Comparison of ENCODE assay signal across 13 mouse cellular contexts in the genomic region with DNA sequence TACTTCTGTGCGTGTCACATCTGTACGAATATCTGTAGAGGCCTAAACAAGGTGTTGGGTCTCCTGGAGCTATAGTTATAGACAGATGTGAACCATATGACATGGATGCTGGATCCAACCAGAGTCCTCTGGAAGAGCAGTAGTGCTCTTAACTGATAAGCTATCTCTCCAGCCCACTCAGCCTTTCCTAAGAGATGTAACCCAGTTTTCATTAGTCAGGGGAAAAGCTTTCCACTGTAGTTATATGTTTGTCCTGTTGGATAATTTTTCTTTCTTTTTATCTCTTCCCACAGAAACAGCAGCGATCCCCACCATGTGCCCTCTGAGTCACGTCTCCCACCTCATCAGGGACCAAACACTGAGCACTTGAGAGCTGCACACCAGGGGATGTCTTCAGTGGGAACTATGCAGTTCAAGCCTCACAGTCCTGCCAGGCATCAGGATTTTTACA. TPM values are rescaled to one million over a fixed set of nuclear protein-coding genes. Genes with fewer than 3 reads are reported as not detected.
DNase-seq lines count a peak whose midpoint lies in the region; ATAC-seq lines count a peak whose summit lies in the region.
"Had no signal": no experiment of that assay in that cellular context is flagged by ENCODE, and none has a peak within 500 bp of the region (broad histone marks: within the 10 kb centered on the region; RNA-seq: fewer than 3 reads in every experiment).

No protein-coding gene starts in this region.

- no peaks in the 10 kb centered on the region for H3K27me3 ChIP-seq in heart, embryonic 13.5 days (replicated peaks)
- H3K27me3 ChIP-seq in liver, embryonic 15.5 days = no peaks in the 10 kb centered on the region

- H3K9me3 ChIP-seq in heart, embryonic 13.5 days = no peaks in the 10 kb centered on the region
- no peaks in the 10 kb centered on the region for H3K9me3 ChIP-seq in liver, embryonic 15.5 days (replicated peaks)

- no peak overlapping the region for H3K4me2 ChIP-seq in heart, embryonic 13.5 days
- peak overlapping the region; percentile 56 for H3K4me2 ChIP-seq in liver, embryonic 15.5 days
- H3K4me2 ChIP-seq: hindbrain, embryonic 14.5 days had no signal

- intact Hi-C loops in heart, postnatal 14 days (cut with DNase I) = no loop called here
- intact Hi-C loops in gastrocnemius, postnatal 14 days (cut with DNase I; ENCODE audit: low total_unique reads) = no loop called here

- H3K27ac ChIP-seq in heart, embryonic 13.5 days (replicated peaks) = peak overlapping the region; percentile 21; the same call in 1 of the 2 replicates
- H3K27ac ChIP-seq in liver, embryonic 15.5 days (replicated peaks) = peak overlapping the region; percentile 99
- H3K27ac ChIP-seq: hindbrain, embryonic 14.5 days had no signal

- H3K4me3 ChIP-seq in heart, embryonic 13.5 days = no peak overlapping the region
- H3K4me3 ChIP-seq in liver, embryonic 15.5 days (replicated peaks) = peak overlapping the region; percentile 11

- H3K4me1 ChIP-seq in heart, embryonic 13.5 days = peaks cover 10% of the 10 kb centered on the region
- H3K4me1 ChIP-seq in liver, embryonic 15.5 days (replicated peaks) = peaks cover 63% of the 10 kb centered on the region

- 44% methylated on average over 4 of the region's 4 CpGs for WGBS in heart, embryonic 13.5 days
- WGBS in liver, embryonic 15.5 days (ENCODE audit: insufficient replicate concordance) = 21% methylated on average over 4 of the region's 4 CpGs

- no peak overlapping the region for H3K9ac ChIP-seq in heart, embryonic 13.5 days
- H3K9ac ChIP-seq in liver, embryonic 15.5 days = peak overlapping the region; percentile 42
- H3K9ac ChIP-seq: hindbrain, embryonic 14.5 days had no signal

- no peak for DNase-seq in heart, postnatal 14 days
- DNase-seq in A20 (ENCODE audit: low read depth, low spot score) = peak; percentile 7
- DNase-seq in urinary bladder, adult 2 months (ENCODE audit: low spot score) = no peak
- DNase-seq in gastrocnemius, postnatal 14 days = no peak
- DNase-seq in cerebellum, adult 8-10 months = no peak
- DNase-seq: cerebellum, postnatal 14 days; kidney, adult 8-10 months; lung, postnatal 14 days; midbrain, embryonic 14.5 days had no signal

- no peaks in the 10 kb centered on the region for H3K36me3 ChIP-seq in heart, embryonic 13.5 days
- peaks cover 20% of the 10 kb centered on the region for H3K36me3 ChIP-seq in liver, embryonic 15.5 days (replicated peaks)

- peak; percentile 66 for ATAC-seq in heart, embryonic 13.5 days (ENCODE audit: extremely low read depth, insufficient number of reproducible peaks, low FRiP score, low TSS enrichment)
- peak; percentile 54 for ATAC-seq in common myeloid progenitor, adult 5-6 weeks (replicated peaks; ENCODE audit: low read depth, poor library complexity, severe bottlenecking)
- peak; percentile 99 for ATAC-seq in liver, embryonic 15.5 days (ENCODE audit: insufficient read depth)

RNA-seq across cellular contexts. Expression of gene F2rl2, which starts 17.1 kb away (rescaled TPM):
- polyA plus RNA-seq in heart, embryonic 13.5 days (2015; fragmentation: Nextera tagmentation; extraction: Ambion mirVana) = 0.79 and 1.2 TPM in 2 replicates
- total RNA-seq in heart, postnatal 14 days (2021) = under 1 TPM in 1 of 2 experiments, not detected in 1; 0.12 TPM
- 3.0 and 3.6 TPM in 2 replicates for total RNA-seq in common myeloid progenitor, adult 5-6 weeks (2017)
- polyA plus RNA-seq in liver, embryonic 15.5 days (2015; fragmentation: Nextera tagmentation; extraction: Ambion mirVana) = 7.5 and 8.9 TPM in 2 replicates
- 0.21 and 0.49 TPM in 2 replicates for polyA plus RNA-seq in urinary bladder, adult 2 months (2012; rRNA removed)
- not detected for total RNA-seq in gastrocnemius, postnatal 14 days (2021)
